Comparison of ENCODE assay signal across 8 mouse cellular contexts in genomic region chr2:130629080-130629838, GRCm38 (mm10). TPM values are rescaled to one million over a fixed set of nuclear protein-coding genes. Genes with fewer than 3 reads are reported as not detected.
DNase-seq lines count a peak whose midpoint lies in the region; ATAC-seq and TF ChIP-seq lines count a peak whose summit lies in the region.

No protein-coding gene starts in this region.

- H3K9ac ChIP-seq in heart, embryonic 16.5 days (ENCODE audit: low read length): peak overlapping the region; percentile 95
- H3K9ac ChIP-seq in ES-E14 (ENCODE audit: insufficient read depth, low read depth, low read length, poor library complexity, severe bottlenecking): peak overlapping the region; percentile 99
- peak overlapping the region; percentile 92 for H3K9ac ChIP-seq in limb, embryonic 14.5 days (ENCODE audit: low read depth, low read length, severe bottlenecking)
- peak overlapping the region; percentile 86 for H3K9ac ChIP-seq in stomach, embryonic 14.5 days (replicated peaks; ENCODE audit: low read depth, low read length)

- H3K4me1 ChIP-seq in heart, embryonic 16.5 days (ENCODE audit: control insufficient read depth, insufficient read depth, low read length): peaks cover 11% of the 10 kb centered on the region
- peaks cover 5 to 16% of the 10 kb centered on the region in 2 experiments; a peak in 3 of 4 replicates for H3K4me1 ChIP-seq in ES-E14 (ENCODE audit: control insufficient read depth in 2 of 2, insufficient read depth in 2 of 2, low read length in 2 of 2, poor library complexity in 1 of 2)
- peaks cover 5% of the 10 kb centered on the region for H3K4me1 ChIP-seq in limb, embryonic 14.5 days (ENCODE audit: control insufficient read depth, insufficient read depth, low read length)
- 0 out of 2 replicates have a peak, but pooled peaks cover 1% of the 10 kb centered on the region for H3K4me1 ChIP-seq in stomach, embryonic 14.5 days (ENCODE audit: control insufficient read depth, insufficient read depth, low read length)

- in situ Hi-C loops in ES-E14 (cut with MboI; ENCODE audit: low sequenced_read_pairs in 2 of 2, unreplicated experiment in 2 of 2): no loop called here

- H3K4me3 ChIP-seq in heart, embryonic 16.5 days (ENCODE audit: low read length): peak overlapping the region; percentile 97
- H3K4me3 ChIP-seq in ES-E14 (ENCODE audit: insufficient read depth in 1 of 2, low read depth in 1 of 2, low read length in 2 of 2, poor library complexity in 1 of 2, severe bottlenecking in 1 of 2): peak overlapping the region; percentile 92 to 93
- H3K4me3 ChIP-seq in limb, embryonic 14.5 days (replicated peaks; ENCODE audit: low read length): peak overlapping the region; percentile 83
- H3K4me3 ChIP-seq in stomach, embryonic 14.5 days (ENCODE audit: low read depth, low read length): peak overlapping the region; percentile 98

- no peak for TF ChIP-seq POLR2A in limb, embryonic 14.5 days (IDR thresholded peaks at IDR 0.05; ENCODE audit: borderline replicate concordance, extremely low read depth, insufficient read depth, insufficient read length)

- H3K27me3 ChIP-seq in heart, embryonic 16.5 days (ENCODE audit: control insufficient read depth, insufficient read depth, low read length): peaks cover 8% of the 10 kb centered on the region
- peaks cover under 1% of the 10 kb centered on the region; the same call in 1 of the 2 replicates for H3K27me3 ChIP-seq in limb, embryonic 14.5 days (ENCODE audit: control insufficient read depth, insufficient read depth, low read length)
- H3K27me3 ChIP-seq in stomach, embryonic 14.5 days (ENCODE audit: control insufficient read depth, insufficient read depth, low read length): peaks cover 5% of the 10 kb centered on the region

- WGBS in heart, embryonic 16.5 days: 1% methylated on average over 37 of the region's 37 CpGs
- 4% methylated on average over 33 of the region's 37 CpGs for WGBS in limb, embryonic 14.5 days
- 2% methylated on average over 37 of the region's 37 CpGs for WGBS in stomach, embryonic 14.5 days

- H3K9me3 ChIP-seq in heart, embryonic 16.5 days (replicated peaks; ENCODE audit: control insufficient read depth, low read length): no peaks in the 10 kb centered on the region
- no peaks in the 10 kb centered on the region for H3K9me3 ChIP-seq in ES-E14 (ENCODE audit: control insufficient read depth, insufficient read depth, low read depth, low read length)
- no peaks in the 10 kb centered on the region for H3K9me3 ChIP-seq in limb, embryonic 14.5 days (ENCODE audit: control insufficient read depth, low read length)
- H3K9me3 ChIP-seq in stomach, embryonic 14.5 days (ENCODE audit: control insufficient read depth, low read depth, low read length): no peaks in the 10 kb centered on the region

- peaks cover 13% of the 10 kb centered on the region; the same call in 1 of the 2 replicates for H3K36me3 ChIP-seq in heart, embryonic 16.5 days (ENCODE audit: control insufficient read depth, insufficient read depth)
- H3K36me3 ChIP-seq in ES-E14 (ENCODE audit: control insufficient read depth, insufficient read depth, low read length, poor library complexity, severe bottlenecking): peaks cover 12% of the 10 kb centered on the region
- peaks cover 26% of the 10 kb centered on the region for H3K36me3 ChIP-seq in limb, embryonic 14.5 days (ENCODE audit: control insufficient read depth, insufficient read depth, low read length)
- peaks cover 11% of the 10 kb centered on the region; the same call in 1 of the 2 replicates for H3K36me3 ChIP-seq in stomach, embryonic 14.5 days (ENCODE audit: control insufficient read depth, insufficient read depth, low read length)

- DNase-seq in heart, adult 9 months (ENCODE audit: low spot score in 2 of 2): no peak
- no peak for DNase-seq in ES-E14 (ENCODE audit: low read depth, low spot score)
- DNase-seq in limb, embryonic 14.5 days (ENCODE audit: low spot score): no peak
- no peak for DNase-seq in adrenal gland, adult (ENCODE audit: inconsistent age in 2 of 2, low spot score in 1 of 2)
- no peak for DNase-seq in cerebellum, postnatal 36 days

- peak; percentile 26 for ATAC-seq in heart, embryonic 16.5 days (replicated peaks; ENCODE audit: extremely low read depth, insufficient read depth, low FRiP score)
- peak; percentile 72 for ATAC-seq in erythroblast, adult 5-6 weeks (replicated peaks; ENCODE audit: low FRiP score, poor library complexity, severe bottlenecking)
- ATAC-seq in limb, embryonic 14.5 days (ENCODE audit: low FRiP score, low read depth): peak; percentile 37
- peak; percentile 42; the same call in 1 of the 2 replicates for ATAC-seq in stomach, embryonic 14.5 days (ENCODE audit: insufficient number of reproducible peaks, insufficient read depth, low FRiP score, low read depth)

- H3K4me2 ChIP-seq in heart, embryonic 16.5 days (ENCODE audit: low read depth, low read length): peak overlapping the region; percentile 85
- peak overlapping the region; percentile 81 for H3K4me2 ChIP-seq in limb, embryonic 14.5 days (replicated peaks; ENCODE audit: low read depth, low read length, severe bottlenecking)
- peak overlapping the region; percentile 94 for H3K4me2 ChIP-seq in stomach, embryonic 14.5 days (replicated peaks; ENCODE audit: low read depth, low read length)

- peak overlapping the region; percentile 76 for H3K27ac ChIP-seq in heart, embryonic 16.5 days (ENCODE audit: low read length)
- H3K27ac ChIP-seq in ES-E14 (ENCODE audit: insufficient read depth, low read depth, low read length, poor library complexity, severe bottlenecking): peak overlapping the region; percentile 45
- peak overlapping the region; percentile 70 for H3K27ac ChIP-seq in limb, embryonic 14.5 days (replicated peaks; ENCODE audit: low read depth, low read length)
- H3K27ac ChIP-seq in stomach, embryonic 14.5 days (ENCODE audit: low read length): peak overlapping the region; percentile 22; the same call in 1 of the 2 replicates

TF ChIP-seq in ES-E14, 5 proteins besides CTCF, POLR2A, EP300 and RAD21:
- TF ChIP-seq MAFK (IDR thresholded peaks at IDR 0.05; ENCODE audit: insufficient read depth, low read depth, low read length) (no peak), CHD2 (IDR thresholded peaks at IDR 0.05; ENCODE audit: low read depth, low read length) (no peak), ZNF384 (IDR thresholded peaks at IDR 0.05; ENCODE audit: low read depth, low read length) (no peak), ZC3H11A (IDR thresholded peaks at IDR 0.05; ENCODE audit: borderline replicate concordance, low read depth, low read length) (no peak), HCFC1 (IDR thresholded peaks at IDR 0.05; ENCODE audit: borderline replicate concordance, insufficient read depth, low read length) (no peak)

RNA-seq across cellular contexts. Expression of gene Fastkd5, which starts 0.6 kb away (rescaled TPM):
- 13.3 and 13.9 TPM in 2 replicates for polyA plus RNA-seq in heart, embryonic 16.5 days (2015; fragmentation: Nextera tagmentation; extraction: Ambion mirVana)
- total RNA-seq in ES-E14 (2012; rRNA removed): 22.0 and 22.2 TPM in 2 replicates
- total RNA-seq in erythroblast, adult 5-6 weeks (2015; ENCODE audit: low replicate concordance): 0.84 and 2.9 TPM in 2 replicates
- 7.1 and 9.1 TPM in 2 replicates for total RNA-seq in erythroblast, adult 5-6 weeks (2017; ENCODE audit: low replicate concordance)
- polyA plus RNA-seq in limb, embryonic 14.5 days (2012; rRNA removed): 5.7 and 6.1 TPM in 2 replicates
- polyA plus RNA-seq in limb, embryonic 14.5 days (2014; fragmentation: Nextera tagmentation; extraction: Ambion mirVana): 14.2 and 15.0 TPM in 2 replicates
- 17.1 and 17.9 TPM in 2 replicates for polyA plus RNA-seq in stomach, embryonic 14.5 days (2014; fragmentation: Nextera tagmentation; extraction: Ambion mirVana)

RNA-seq across cellular contexts. Expression of gene Ubox5, which starts 0.6 kb away (rescaled TPM):
- 6.5 and 8.2 TPM in 2 replicates for polyA plus RNA-seq in heart, embryonic 16.5 days (2015; fragmentation: Nextera tagmentation; extraction: Ambion mirVana)
- 5.0 and 5.8 TPM in 2 replicates for total RNA-seq in ES-E14 (2012; rRNA removed)
- 1.7 and 3.8 TPM in 2 replicates for total RNA-seq in erythroblast, adult 5-6 weeks (2015; ENCODE audit: low replicate concordance)
- total RNA-seq in erythroblast, adult 5-6 weeks (2017; ENCODE audit: low replicate concordance): 0.68 and 0.98 TPM in 2 replicates
- polyA plus RNA-seq in limb, embryonic 14.5 days (2012; rRNA removed): 11.8 and 14.1 TPM in 2 replicates
- polyA plus RNA-seq in limb, embryonic 14.5 days (2014; fragmentation: Nextera tagmentation; extraction: Ambion mirVana): 14.3 and 15.0 TPM in 2 replicates
- polyA plus RNA-seq in stomach, embryonic 14.5 days (2014; fragmentation: Nextera tagmentation; extraction: Ambion mirVana): 14.0 and 14.6 TPM in 2 replicates

RNA-seq across cellular contexts. Expression of gene Lzts3, which starts 13.3 kb away (rescaled TPM):
- polyA plus RNA-seq in heart, embryonic 16.5 days (2015; fragmentation: Nextera tagmentation; extraction: Ambion mirVana): 2.0 and 2.4 TPM in 2 replicates
- 3.4 and 4.4 TPM in 2 replicates for total RNA-seq in ES-E14 (2012; rRNA removed)
- not detected in 2 replicates for total RNA-seq in erythroblast, adult 5-6 weeks (2015; ENCODE audit: low replicate concordance)
- total RNA-seq in erythroblast, adult 5-6 weeks (2017; ENCODE audit: low replicate concordance): 0.43 and 0.84 TPM in 2 replicates
- 14.6 and 16.2 TPM in 2 replicates for polyA plus RNA-seq in limb, embryonic 14.5 days (2012; rRNA removed)
- polyA plus RNA-seq in limb, embryonic 14.5 days (2014; fragmentation: Nextera tagmentation; extraction: Ambion mirVana): 1.1 and 1.4 TPM in 2 replicates
- polyA plus RNA-seq in stomach, embryonic 14.5 days (2014; fragmentation: Nextera tagmentation; extraction: Ambion mirVana): 2.8 and 4.0 TPM in 2 replicates

RNA-seq across cellular contexts. Expression of gene Ddrgk1, which starts 35.2 kb away (rescaled TPM):
- polyA plus RNA-seq in heart, embryonic 16.5 days (2015; fragmentation: Nextera tagmentation; extraction: Ambion mirVana): 47.1 and 47.3 TPM in 2 replicates
- 60.1 and 62.4 TPM in 2 replicates for total RNA-seq in ES-E14 (2012; rRNA removed)
- 20.9 and 28.2 TPM in 2 replicates for total RNA-seq in erythroblast, adult 5-6 weeks (2015; ENCODE audit: low replicate concordance)
- total RNA-seq in erythroblast, adult 5-6 weeks (2017; ENCODE audit: low replicate concordance): 19.8 and 30.0 TPM in 2 replicates
- 48.0 and 58.5 TPM in 2 replicates for polyA plus RNA-seq in limb, embryonic 14.5 days (2012; rRNA removed)
- 53.7 and 66.3 TPM in 2 replicates for polyA plus RNA-seq in limb, embryonic 14.5 days (2014; fragmentation: Nextera tagmentation; extraction: Ambion mirVana)
- polyA plus RNA-seq in stomach, embryonic 14.5 days (2014; fragmentation: Nextera tagmentation; extraction: Ambion mirVana): 65.7 and 66.6 TPM in 2 replicates

RNA-seq across cellular contexts. Expression of gene Itpa, which starts 38.2 kb away (rescaled TPM):
- polyA plus RNA-seq in heart, embryonic 16.5 days (2015; fragmentation: Nextera tagmentation; extraction: Ambion mirVana): 70.1 and 79.3 TPM in 2 replicates
- 55.0 and 83.4 TPM in 2 replicates for total RNA-seq in ES-E14 (2012; rRNA removed)
- 11.3 and 13.0 TPM in 2 replicates for total RNA-seq in erythroblast, adult 5-6 weeks (2015; ENCODE audit: low replicate concordance)
- total RNA-seq in erythroblast, adult 5-6 weeks (2017; ENCODE audit: low replicate concordance): 12.8 and 16.2 TPM in 2 replicates
- 81.7 and 82.6 TPM in 2 replicates for polyA plus RNA-seq in limb, embryonic 14.5 days (2012; rRNA removed)
- polyA plus RNA-seq in limb, embryonic 14.5 days (2014; fragmentation: Nextera tagmentation; extraction: Ambion mirVana): 99.4 and 104 TPM in 2 replicates
- polyA plus RNA-seq in stomach, embryonic 14.5 days (2014; fragmentation: Nextera tagmentation; extraction: Ambion mirVana): 87.8 and 89.8 TPM in 2 replicates

Comparison
In these comparisons a context has a peak if more than half of its experiments do, and no peak if none do; other contexts are left out.
1. H3K27ac ChIP-seq: peak in every context shown above with its lines; median percentile 76 in heart, embryonic 16.5 days; 70 in limb, embryonic 14.5 days; 45 in ES-E14; 22 in stomach, embryonic 14.5 days.